Mouse (Mus musculus) adrenal gland, postnatal 10 days (tissue): ENCODE measurements around the gene Nadk2. TPM values are rescaled to one million over a fixed set of nuclear protein-coding genes. Genes with fewer than 3 reads are reported as not detected.

Experiments used
- DNase-seq: peaks from one replicate; pipeline ENCODE4 v3.0.0; 2021; ENCODE audit warnings: mixed read lengths
- total RNA-seq, 2 experiments: library from RNA; stranded (reverse); gene quantifications; 2 replicates each; pipeline ENCODE4 v1.2.3; 2021

The Nadk2 gene
- total RNA-seq, 2 experiments from 2014 or later = 74.0 to 74.3 TPM

- DNase-seq = no peak
Measured at GRCm38 (mm10) chr15:9130772-9131498, 59.9 kb downstream of the Nadk2 start.

- DNase-seq = no peak
Measured at GRCm38 (mm10) chr15:9131499-9131888, 60.4 kb downstream of the Nadk2 start.

- no peak for DNase-seq
Measured at GRCm38 (mm10) chr15:9132693-9133443, 61.8 kb downstream of the Nadk2 start.

GRCm38 (mm10) chr15:9134891-9135507 lies 63.9 kb downstream of the Nadk2 start:
- DNase-seq = no peak

- DNase-seq = no peak
Measured at GRCm38 (mm10) chr15:9139447-9139846, 68.4 kb downstream of the Nadk2 start.

- peak; percentile 97 for DNase-seq
Measured at GRCm38 (mm10) chr15:9140252-9140680, 69.2 kb downstream of the Nadk2 start, which contains the start of gene Lmbrd2. TSS of gene Lmbrd2 (plus strand) at chr15:9140550.

- no peak for DNase-seq
Measured at GRCm38 (mm10) chr15:9140684-9141171, 69.7 kb downstream of the Nadk2 start.

GRCm38 (mm10) chr15:9155325-9155724 lies 84.3 kb downstream of the Nadk2 start, which contains the start of gene Skp2:
TSS of gene Skp2 (minus strand) at chr15:9155425.
- no peak for DNase-seq

Other genes with a start within 250 kb of the Nadk2 start
- under 1 TPM; 0.18 to 0.21 TPM for gene Ranbp3l, start 103.3 kb upstream of the Nadk2 start, total RNA-seq
- gene Lmbrd2, start 69.3 kb downstream of the Nadk2 start, total RNA-seq = 10 to 100 TPM; 19.2 to 22.5 TPM
- gene Skp2, start 84.2 kb downstream of the Nadk2 start, total RNA-seq = 1 to 10 TPM; 6.0 to 8.0 TPM
- gene Ugt3a1, start 205.6 kb downstream of the Nadk2 start, total RNA-seq = 1 to 10 TPM; 2.2 to 3.9 TPM